Mouse (Mus musculus): ENCODE measurements around the gene Pex14. TPM values are rescaled to one million over a fixed set of nuclear protein-coding genes. Genes with fewer than 3 reads are reported as not detected.

Pex14 gene
- polyA plus RNA-seq, 1 experiment, result 40.1 TPM

DNA sequence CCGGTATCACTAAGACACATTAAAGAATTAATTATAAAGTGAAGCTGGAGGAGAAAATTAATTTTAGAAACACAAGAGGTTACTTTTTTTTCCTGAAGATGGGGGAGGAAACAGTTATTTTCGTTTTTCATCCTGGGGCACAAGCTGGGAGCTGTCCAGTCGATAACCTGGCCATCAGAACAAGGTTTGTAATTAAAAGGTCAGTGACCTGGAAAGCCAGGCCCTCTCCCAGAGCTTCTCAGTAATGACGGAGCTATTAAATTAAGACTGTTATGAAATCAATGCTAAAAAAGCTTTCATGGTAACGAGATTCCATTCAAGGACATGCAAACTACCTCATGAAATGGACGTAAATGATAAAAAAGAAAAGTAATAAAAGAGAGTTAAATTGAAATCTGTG is 62.0 kb downstream of the Pex14 start:
- TF ChIP-seq GATA1 (IDR thresholded peaks at IDR 0.05; ENCODE audit: borderline replicate concordance, low read length) (no peak), FLI1 (IDR thresholded peaks at IDR 0.05; ENCODE audit: low read length) (no peak)
- Histone ChIP-seq H3K27me3 (replicated peaks) (no peaks in the 10 kb centered on the region), H3K36me3 (replicated peaks; ENCODE audit: low read length) (peaks cover 42% of the 10 kb centered on the region), H3K4me1 (peaks cover 14% of the 10 kb centered on the region), H3K9me3 (no peaks in the 10 kb centered on the region), H3K4me3 (replicated peaks) (no peak overlapping the region)

DNA sequence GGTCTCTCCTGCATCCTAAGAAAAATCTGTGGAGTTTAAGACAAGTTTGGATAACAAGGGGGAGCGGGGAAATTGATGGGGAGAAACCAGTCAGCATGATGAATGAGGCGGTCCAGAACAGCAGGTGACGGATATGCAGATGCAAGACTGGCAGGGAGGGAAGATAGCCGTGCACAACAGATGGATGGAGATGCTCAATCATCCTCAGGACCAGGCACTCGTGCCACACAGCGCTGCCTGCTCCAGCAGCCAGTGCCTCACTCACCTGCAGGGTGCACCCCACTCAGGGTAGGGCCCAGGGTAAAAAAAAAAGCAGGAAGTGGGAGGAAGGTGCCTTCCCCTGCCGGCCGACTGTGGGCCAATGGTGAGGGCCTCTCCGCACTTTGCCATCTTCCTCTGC is 63.1 kb downstream of the Pex14 start:
- Histone ChIP-seq H3K4me3 (replicated peaks) (no peak overlapping the region), H3K27me3 (replicated peaks) (no peaks in the 10 kb centered on the region), H3K36me3 (replicated peaks; ENCODE audit: low read length) (peaks cover 35% of the 10 kb centered on the region), H3K4me1 (peaks cover 14% of the 10 kb centered on the region), H3K9me3 (no peaks in the 10 kb centered on the region)
- TF ChIP-seq GATA1 (IDR thresholded peaks at IDR 0.05; ENCODE audit: borderline replicate concordance, low read length) (no peak), FLI1 (IDR thresholded peaks at IDR 0.05; ENCODE audit: low read length) (no peak)

DNA sequence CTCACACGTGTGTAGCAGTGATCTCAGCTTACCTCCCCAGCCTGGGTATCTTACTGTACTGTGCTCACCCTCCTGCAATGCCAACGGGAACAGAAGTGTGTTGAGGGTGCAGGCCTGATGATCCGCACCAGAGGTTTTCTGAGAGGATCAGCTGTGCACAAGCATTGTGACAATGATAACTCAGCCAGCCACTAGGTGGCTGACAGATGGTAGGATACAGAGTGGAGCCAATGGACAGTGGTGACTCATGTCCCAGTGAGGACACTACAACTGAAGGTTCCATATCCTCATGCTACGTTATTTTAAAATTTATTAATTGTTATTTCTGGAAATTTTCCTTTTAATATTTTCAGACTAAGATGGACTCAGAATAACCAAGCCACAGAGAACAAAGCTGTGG is 68.2 kb downstream of the Pex14 start:
- Histone ChIP-seq H3K9me3 (no peaks in the 10 kb centered on the region), H3K27me3 (replicated peaks) (no peaks in the 10 kb centered on the region), H3K4me1 (peaks cover 6% of the 10 kb centered on the region), H3K4me3 (replicated peaks) (no peak overlapping the region), H3K36me3 (replicated peaks; ENCODE audit: low read length) (peaks cover 14% of the 10 kb centered on the region)
- TF ChIP-seq FLI1 (IDR thresholded peaks at IDR 0.05; ENCODE audit: low read length), result no peak
- TF ChIP-seq GATA1 (IDR thresholded peaks at IDR 0.05; ENCODE audit: borderline replicate concordance, low read length), result no peak

DNA sequence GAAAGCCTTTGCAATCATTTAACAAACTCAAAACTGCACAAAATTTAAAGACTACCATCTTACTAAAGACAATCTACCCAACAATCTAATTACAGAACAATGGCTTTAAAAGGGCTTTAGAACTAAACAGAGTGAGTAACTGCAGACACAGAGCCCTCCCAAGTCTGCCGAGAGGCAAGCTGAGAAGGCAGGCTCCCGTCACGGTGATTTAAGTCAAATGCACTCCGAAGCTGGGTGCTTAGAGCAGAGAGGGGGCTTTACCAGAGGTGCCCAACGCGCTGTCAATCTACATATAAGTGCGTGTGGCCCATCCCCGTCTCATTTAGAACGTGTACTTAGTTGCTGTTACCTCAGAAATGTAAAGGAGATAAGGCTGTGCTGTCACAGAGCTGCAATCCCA is 72.1 kb downstream of the Pex14 start:
- TF ChIP-seq FLI1 (IDR thresholded peaks at IDR 0.05; ENCODE audit: low read length) (no peak), GATA1 (IDR thresholded peaks at IDR 0.05; ENCODE audit: borderline replicate concordance, low read length) (no peak)
- Histone ChIP-seq H3K4me1 (no peaks in the 10 kb centered on the region; the same call in 1 of the 2 replicates), H3K36me3 (replicated peaks; ENCODE audit: low read length) (peaks cover 7% of the 10 kb centered on the region), H3K9me3 (no peaks in the 10 kb centered on the region), H3K4me3 (replicated peaks) (no peak overlapping the region), H3K27me3 (replicated peaks) (no peaks in the 10 kb centered on the region)

DNA sequence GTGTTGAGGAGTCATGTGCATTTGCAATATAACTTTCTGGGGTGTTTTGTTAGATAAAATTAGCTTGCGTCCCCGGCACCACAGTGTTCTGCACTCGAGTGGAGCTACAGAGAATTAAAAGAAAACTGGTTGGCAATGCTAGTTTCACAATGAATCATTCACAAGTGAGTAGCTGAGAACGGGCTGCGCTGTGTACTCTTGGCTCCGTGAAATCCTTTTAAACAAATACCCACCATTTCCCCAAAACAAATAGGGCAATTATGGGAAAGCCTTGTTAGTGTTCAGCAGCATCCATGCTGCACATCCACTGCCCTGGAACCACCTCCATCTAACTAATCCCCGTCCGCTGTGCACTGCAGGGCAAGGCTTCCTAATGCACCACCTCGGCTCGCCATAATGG is 74.4 kb downstream of the Pex14 start:
- H3K4me3 ChIP-seq (replicated peaks), result no peak overlapping the region
- no peaks in the 10 kb centered on the region; the same call in 1 of the 2 replicates for H3K4me1 ChIP-seq
- H3K36me3 ChIP-seq (replicated peaks; ENCODE audit: low read length), result peaks cover 4% of the 10 kb centered on the region
- TF ChIP-seq FLI1 (IDR thresholded peaks at IDR 0.05; ENCODE audit: low read length) (no peak), GATA1 (IDR thresholded peaks at IDR 0.05; ENCODE audit: borderline replicate concordance, low read length) (no peak)
- no peaks in the 10 kb centered on the region for H3K27me3 ChIP-seq (replicated peaks)
- no peaks in the 10 kb centered on the region for H3K9me3 ChIP-seq

DNA sequence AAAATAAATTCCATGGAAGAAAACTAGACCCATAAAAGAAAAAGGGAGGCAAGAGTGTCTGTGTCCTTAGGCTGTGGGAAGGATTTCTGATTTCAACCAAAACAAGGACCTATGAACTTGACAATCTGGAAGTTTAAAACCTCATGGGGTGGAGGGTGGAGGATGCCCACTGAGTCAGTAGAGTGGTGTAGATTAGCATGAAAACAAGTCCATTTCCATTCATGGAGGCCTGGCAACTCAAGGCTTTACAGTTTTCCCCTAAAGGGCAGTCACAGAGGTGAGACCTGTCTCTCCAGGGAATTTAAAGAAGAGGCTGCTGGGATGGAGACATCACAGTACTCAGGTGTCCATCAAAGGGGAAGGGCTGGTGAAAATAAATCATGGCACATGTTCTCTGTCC is 78.7 kb downstream of the Pex14 start:
- Histone ChIP-seq H3K27me3 (replicated peaks) (no peaks in the 10 kb centered on the region), H3K4me3 (replicated peaks) (no peak overlapping the region), H3K36me3 (replicated peaks; ENCODE audit: low read length) (peaks cover 5% of the 10 kb centered on the region), H3K9me3 (no peaks in the 10 kb centered on the region), H3K4me1 (no peaks in the 10 kb centered on the region)
- TF ChIP-seq GATA1 (IDR thresholded peaks at IDR 0.05; ENCODE audit: borderline replicate concordance, low read length) (no peak), FLI1 (IDR thresholded peaks at IDR 0.05; ENCODE audit: low read length) (no peak)

DNA sequence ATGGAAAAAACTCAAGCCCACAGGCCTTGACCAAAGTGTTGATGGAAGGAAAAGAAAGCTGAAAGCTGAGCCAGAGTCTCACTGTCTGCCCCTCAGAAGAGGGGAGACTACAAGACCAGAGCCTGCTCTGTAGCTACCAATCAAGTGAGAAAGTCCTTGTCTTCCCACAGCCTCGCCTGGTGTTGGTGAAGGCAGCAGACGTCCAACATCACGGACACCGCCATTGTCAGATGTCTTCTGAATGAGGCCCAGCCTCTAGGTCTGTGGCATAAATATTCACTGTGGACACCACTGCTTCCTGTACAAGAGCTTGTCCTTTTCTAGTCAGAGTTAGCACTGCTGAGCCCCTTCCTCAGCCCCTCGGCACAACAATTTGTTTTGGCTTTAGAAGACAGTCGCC is 80.2 kb downstream of the Pex14 start:
- TF ChIP-seq GATA1 (IDR thresholded peaks at IDR 0.05; ENCODE audit: borderline replicate concordance, low read length) (no peak), FLI1 (IDR thresholded peaks at IDR 0.05; ENCODE audit: low read length) (no peak)
- Histone ChIP-seq H3K4me3 (replicated peaks) (no peak overlapping the region), H3K9me3 (no peaks in the 10 kb centered on the region), H3K4me1 (no peaks in the 10 kb centered on the region; the same call in 1 of the 2 replicates), H3K36me3 (replicated peaks; ENCODE audit: low read length) (peaks cover 8% of the 10 kb centered on the region), H3K27me3 (replicated peaks) (no peaks in the 10 kb centered on the region)

DNA sequence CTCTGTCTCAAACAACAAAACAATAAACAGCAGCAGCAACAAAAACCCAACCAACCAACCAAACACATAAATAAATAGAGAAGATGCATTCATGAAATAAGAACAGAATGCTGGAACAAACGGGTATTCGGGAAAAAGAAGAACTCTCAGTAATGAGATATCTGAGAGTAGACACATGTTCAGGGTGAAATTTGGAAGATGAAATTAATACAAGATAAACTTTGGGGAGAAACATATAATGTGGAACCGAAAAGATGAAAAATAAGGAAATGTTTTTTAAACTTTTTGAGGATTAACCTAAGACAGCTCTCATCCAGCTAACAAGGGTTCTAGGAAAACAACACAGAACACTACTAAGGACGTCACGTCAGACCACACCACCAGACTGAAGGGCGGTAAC is 92.9 kb downstream of the Pex14 start:
- peaks cover 9% of the 10 kb centered on the region for H3K36me3 ChIP-seq (replicated peaks; ENCODE audit: low read length)
- no peaks in the 10 kb centered on the region for H3K27me3 ChIP-seq (replicated peaks)
- no peak overlapping the region for H3K4me3 ChIP-seq (replicated peaks)
- no peak for TF ChIP-seq GATA1 (IDR thresholded peaks at IDR 0.05; ENCODE audit: borderline replicate concordance, low read length)
- peaks cover 3% of the 10 kb centered on the region; the same call in 1 of the 2 replicates for H3K4me1 ChIP-seq
- peaks cover 6% of the 10 kb centered on the region for H3K9me3 ChIP-seq

DNA sequence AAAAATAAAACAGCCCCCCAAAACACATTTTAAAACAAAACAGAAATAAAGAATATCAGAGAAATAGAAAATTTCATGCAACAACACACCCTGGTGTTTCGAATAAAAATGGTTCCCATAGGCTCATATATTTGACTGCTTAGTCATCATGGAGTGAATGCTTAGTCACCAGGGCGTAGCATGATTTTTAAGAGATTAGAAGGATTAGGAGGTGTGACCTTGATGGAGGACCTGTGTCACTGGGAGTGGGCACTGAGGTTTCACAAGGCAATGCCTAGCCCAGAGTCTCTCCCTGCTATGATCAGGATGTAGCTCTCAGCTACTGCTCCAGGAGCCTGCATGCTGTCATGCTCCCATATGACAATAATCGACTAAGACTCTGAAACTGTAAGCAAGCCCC is 93.6 kb downstream of the Pex14 start:
- Histone ChIP-seq H3K27me3 (replicated peaks) (no peaks in the 10 kb centered on the region), H3K4me3 (replicated peaks) (no peak overlapping the region), H3K9me3 (peaks cover 6% of the 10 kb centered on the region), H3K4me1 (peaks cover 3% of the 10 kb centered on the region; the same call in 1 of the 2 replicates), H3K36me3 (replicated peaks; ENCODE audit: low read length) (peaks cover 11% of the 10 kb centered on the region)
- no peak for TF ChIP-seq GATA1 (IDR thresholded peaks at IDR 0.05; ENCODE audit: borderline replicate concordance, low read length)
- TF ChIP-seq FLI1 (IDR thresholded peaks at IDR 0.05; ENCODE audit: low read length), result no peak

DNA sequence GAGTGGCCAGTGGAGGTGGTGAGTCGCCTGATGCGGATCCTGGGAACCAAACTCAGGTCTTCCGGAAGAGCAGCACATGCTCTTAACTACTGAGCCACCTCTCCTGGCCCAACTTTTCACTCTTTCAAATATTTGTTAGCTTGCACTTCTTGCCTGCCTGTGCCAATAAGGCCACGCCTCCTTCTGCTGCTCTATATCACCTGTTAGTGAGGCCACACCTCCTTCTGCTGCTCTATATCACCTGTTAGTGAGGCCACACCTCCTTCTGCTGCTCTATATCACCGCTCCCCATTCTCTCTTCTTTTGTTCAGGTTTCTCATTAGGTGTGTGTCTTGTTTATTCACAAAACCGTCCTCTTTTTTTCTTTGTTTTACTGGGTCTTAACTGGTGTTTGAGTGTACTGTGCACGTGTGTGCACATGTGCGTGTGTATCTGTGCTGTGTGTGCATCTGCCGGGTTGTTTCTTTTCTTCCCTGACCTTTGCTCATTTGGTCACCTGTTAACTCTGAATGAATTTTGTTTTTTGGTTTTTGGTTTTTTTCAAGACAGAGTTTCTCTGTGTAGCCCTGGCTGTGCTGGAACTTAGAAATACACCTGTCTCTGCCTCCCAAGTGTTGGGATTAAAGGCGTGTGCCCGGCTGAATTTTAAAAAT is 97.1 kb downstream of the Pex14 start:
- Histone ChIP-seq H3K4me3 (replicated peaks) (no peak overlapping the region), H3K4me1 (peaks cover 20% of the 10 kb centered on the region), H3K36me3 (replicated peaks; ENCODE audit: low read length) (peaks cover 15% of the 10 kb centered on the region), H3K27me3 (replicated peaks) (no peaks in the 10 kb centered on the region), H3K9me3 (peaks cover 6% of the 10 kb centered on the region)
- TF ChIP-seq GATA1 (IDR thresholded peaks at IDR 0.05; ENCODE audit: borderline replicate concordance, low read length) (no peak), FLI1 (IDR thresholded peaks at IDR 0.05; ENCODE audit: low read length) (no peak)
